ENCODE assay signal across 16 mouse cellular contexts in genomic region chr16:4570737-4571136, GRCm38 (mm10). TPM values are rescaled to one million over a fixed set of nuclear protein-coding genes. Genes with fewer than 3 reads are reported as not detected.
DNase-seq lines count a peak whose midpoint lies in the region; ATAC-seq lines count a peak whose summit lies in the region.
"Had no signal": no experiment of that assay in that cellular context is flagged by ENCODE, and none has a peak within 500 bp of the region (broad histone marks: within the 10 kb centered on the region; RNA-seq: fewer than 3 reads in every experiment).

No protein-coding gene starts in this region.

- H3K4me1 ChIP-seq in kidney, embryonic 15.5 days = peaks cover 13% of the 10 kb centered on the region
- H3K4me1 ChIP-seq in embryonic facial prominence, embryonic 10.5 days = peaks cover 23% of the 10 kb centered on the region
- peaks cover 20% of the 10 kb centered on the region for H3K4me1 ChIP-seq in limb, embryonic 13.5 days

- DNase-seq in gastrocnemius, adult 18-20 months (ENCODE audit: low spot score) = peak; percentile 36
- DNase-seq in gastrocnemius, postnatal 4 days (ENCODE audit: low spot score in 2 of 2) = no peak
- DNase-seq in kidney, postnatal 14 days = no peak
- peak; percentile 52 for DNase-seq in embryonic facial prominence, embryonic 10.5 days (ENCODE audit: low spot score)
- DNase-seq in layer of hippocampus, postnatal 36 days = no peak
- no peak for DNase-seq in right cerebral cortex, adult 2 months (ENCODE audit: low spot score in 2 of 2)
- DNase-seq: B cell, adult 2 months; cerebellum, adult 11-12 months; kidney, adult 2 months; layer of hippocampus, adult 9-11 months had no signal

- no peak overlapping the region for H3K27ac ChIP-seq in kidney, embryonic 15.5 days
- H3K27ac ChIP-seq in embryonic facial prominence, embryonic 10.5 days (replicated peaks) = peak overlapping the region; percentile 44; the same call in 1 of the 2 replicates
- H3K27ac ChIP-seq in limb, embryonic 13.5 days = 0 out of 2 replicates have a peak overlapping the region, but pooled peaks have one; percentile 39
- H3K27ac ChIP-seq: hindbrain, embryonic 14.5 days; neural tube, embryonic 12.5 days had no signal

- no peaks in the 10 kb centered on the region for H3K27me3 ChIP-seq in kidney, embryonic 15.5 days
- no peaks in the 10 kb centered on the region for H3K27me3 ChIP-seq in embryonic facial prominence, embryonic 10.5 days (replicated peaks; ENCODE audit: low read depth, poor library complexity, severe bottlenecking)
- no peaks in the 10 kb centered on the region for H3K27me3 ChIP-seq in limb, embryonic 13.5 days
- H3K27me3 ChIP-seq: neural tube, embryonic 12.5 days had no signal

- H3K4me2 ChIP-seq in kidney, embryonic 15.5 days = no peak overlapping the region
- 0 out of 2 replicates have a peak overlapping the region, but pooled peaks have one; percentile 0 for H3K4me2 ChIP-seq in limb, embryonic 13.5 days (replicated peaks)
- H3K4me2 ChIP-seq: hindbrain, embryonic 14.5 days; neural tube, embryonic 12.5 days had no signal

- ATAC-seq in kidney, embryonic 15.5 days (replicated peaks; ENCODE audit: low FRiP score) = peak; percentile 65; the same call in 1 of the 2 replicates
- 0 out of 2 replicates have a peak, but pooled peaks have one; percentile 49 for ATAC-seq in limb, embryonic 13.5 days (ENCODE audit: low FRiP score, low read depth)
- ATAC-seq: forebrain, embryonic 14.5 days; midbrain, embryonic 16.5 days had no signal

- H3K9me3 ChIP-seq in kidney, embryonic 15.5 days (replicated peaks) = no peaks in the 10 kb centered on the region
- H3K9me3 ChIP-seq in embryonic facial prominence, embryonic 10.5 days = no peaks in the 10 kb centered on the region
- H3K9me3 ChIP-seq in limb, embryonic 13.5 days = no peaks in the 10 kb centered on the region
- H3K9me3 ChIP-seq: neural tube, embryonic 12.5 days had no signal

- H3K9ac ChIP-seq in kidney, embryonic 15.5 days = no peak overlapping the region
- H3K9ac ChIP-seq in limb, embryonic 13.5 days = no peak overlapping the region
- H3K9ac ChIP-seq: hindbrain, embryonic 14.5 days; neural tube, embryonic 12.5 days had no signal

- no peaks in the 10 kb centered on the region for H3K36me3 ChIP-seq in kidney, embryonic 15.5 days
- H3K36me3 ChIP-seq in embryonic facial prominence, embryonic 10.5 days (replicated peaks) = no peaks in the 10 kb centered on the region
- H3K36me3 ChIP-seq in limb, embryonic 13.5 days = no peaks in the 10 kb centered on the region
- H3K36me3 ChIP-seq: neural tube, embryonic 12.5 days had no signal

- no peak overlapping the region for H3K4me3 ChIP-seq in kidney, embryonic 15.5 days (replicated peaks)
- H3K4me3 ChIP-seq in embryonic facial prominence, embryonic 10.5 days = peak overlapping the region; percentile 14; the same call in 1 of the 2 replicates
- no peak overlapping the region for H3K4me3 ChIP-seq in limb, embryonic 13.5 days
- H3K4me3 ChIP-seq: neural tube, embryonic 12.5 days had no signal

- 34% methylated on average over 4 of the region's 4 CpGs for WGBS in kidney, embryonic 15.5 days
- 54% methylated on average over 4 of the region's 4 CpGs for WGBS in embryonic facial prominence, embryonic 10.5 days
- WGBS in limb, embryonic 13.5 days = 36% methylated on average over 4 of the region's 4 CpGs

RNA-seq across cellular contexts. Expression of gene Tfap4, which starts 11.1 kb away (rescaled TPM):
- total RNA-seq in gastrocnemius, adult 18-20 months (2021) = 1 to 10 TPM; 2.7 to 2.9 TPM
- total RNA-seq in gastrocnemius, postnatal 4 days (2021) = 10 to 100 TPM; 10.5 to 11.6 TPM
- 24.6 and 25.7 TPM in 2 replicates for polyA plus RNA-seq in kidney, embryonic 15.5 days (2015; fragmentation: Nextera tagmentation; extraction: Ambion mirVana)
- 37.7 and 39.5 TPM in 2 replicates for polyA plus RNA-seq in embryonic facial prominence, embryonic 10.5 days (2016; fragmentation: Nextera tagmentation; extraction: Ambion mirVana)
- 24.9 and 26.3 TPM in 2 replicates for polyA plus RNA-seq in limb, embryonic 13.5 days (2015; fragmentation: Nextera tagmentation; extraction: Ambion mirVana)
- total RNA-seq in layer of hippocampus, postnatal 36 days (2021) = 1 to 10 TPM; 4.3 to 4.7 TPM

RNA-seq across cellular contexts. Expression of gene Glis2, which starts 23.8 kb away (rescaled TPM):
- 1 to 10 TPM; 4.0 to 7.3 TPM for total RNA-seq in gastrocnemius, adult 18-20 months (2021)
- 10 to 100 TPM; 41.4 to 45.9 TPM for total RNA-seq in gastrocnemius, postnatal 4 days (2021)
- polyA plus RNA-seq in kidney, embryonic 15.5 days (2015; fragmentation: Nextera tagmentation; extraction: Ambion mirVana) = 41.2 and 43.8 TPM in 2 replicates
- polyA plus RNA-seq in embryonic facial prominence, embryonic 10.5 days (2016; fragmentation: Nextera tagmentation; extraction: Ambion mirVana) = 22.2 and 22.3 TPM in 2 replicates
- polyA plus RNA-seq in limb, embryonic 13.5 days (2015; fragmentation: Nextera tagmentation; extraction: Ambion mirVana) = 32.0 and 39.4 TPM in 2 replicates
- 10 to 100 TPM; 13.1 to 14.6 TPM for total RNA-seq in layer of hippocampus, postnatal 36 days (2021)

RNA-seq across cellular contexts. Expression of gene Srl, which starts 29.1 kb away (rescaled TPM):
- total RNA-seq in gastrocnemius, adult 18-20 months (2021) = 1,000 to 10,000 TPM; 1,111 to 1,154 TPM
- total RNA-seq in gastrocnemius, postnatal 4 days (2021) = 1,000 to 10,000 TPM; 1,069 to 1,086 TPM
- 19.2 and 23.8 TPM in 2 replicates for polyA plus RNA-seq in kidney, embryonic 15.5 days (2015; fragmentation: Nextera tagmentation; extraction: Ambion mirVana)
- polyA plus RNA-seq in embryonic facial prominence, embryonic 10.5 days (2016; fragmentation: Nextera tagmentation; extraction: Ambion mirVana) = 25.5 and 26.6 TPM in 2 replicates
- 38.7 and 41.8 TPM in 2 replicates for polyA plus RNA-seq in limb, embryonic 13.5 days (2015; fragmentation: Nextera tagmentation; extraction: Ambion mirVana)
- 10 to 100 TPM; 13.6 to 14.1 TPM for total RNA-seq in layer of hippocampus, postnatal 36 days (2021)

RNA-seq across cellular contexts. Expression of gene Pam16, which starts 54.1 kb away (rescaled TPM):
- 100 to 1,000 TPM; 108 to 113 TPM for total RNA-seq in gastrocnemius, adult 18-20 months (2021)
- total RNA-seq in gastrocnemius, postnatal 4 days (2021) = 10 to 100 TPM; 77.1 TPM
- polyA plus RNA-seq in kidney, embryonic 15.5 days (2015; fragmentation: Nextera tagmentation; extraction: Ambion mirVana) = 90.1 and 92.6 TPM in 2 replicates
- polyA plus RNA-seq in embryonic facial prominence, embryonic 10.5 days (2016; fragmentation: Nextera tagmentation; extraction: Ambion mirVana) = 92.6 and 97.5 TPM in 2 replicates
- 105 and 106 TPM in 2 replicates for polyA plus RNA-seq in limb, embryonic 13.5 days (2015; fragmentation: Nextera tagmentation; extraction: Ambion mirVana)
- total RNA-seq in layer of hippocampus, postnatal 36 days (2021) = 10 to 100 TPM; 84.4 to 90.4 TPM

Comparison
In these comparisons a context has a peak if more than half of its experiments do, and no peak if none do; other contexts are left out.
1. DNase-seq: peak in gastrocnemius, adult 18-20 months (single experiment) and embryonic facial prominence, embryonic 10.5 days (single experiment); none in gastrocnemius, postnatal 4 days (0 of 2), kidney, postnatal 14 days (single experiment), layer of hippocampus, postnatal 36 days (0 of 2) and right cerebral cortex, adult 2 months (0 of 2).
2. RNA of gene Srl, which starts 29.1 kb away (total RNA-seq): 1,111 to 1,154 TPM in gastrocnemius, adult 18-20 months and 1,069 to 1,086 TPM in gastrocnemius, postnatal 4 days; 13.6 to 14.1 TPM in layer of hippocampus, postnatal 36 days; every median in the first group is over 10 times any median in the second.